Mouse (Mus musculus) C2C12 (cell line): ENCODE results near the gene Mlycd.

Source experiments
- CTCF ChIP-seq: IDR thresholded peaks from one replicate; pipeline ENCODE4 v1.5.1; 2011; ENCODE audit not compliant: control insufficient read depth, insufficient read depth, insufficient read length
- MYOD1 ChIP-seq: IDR thresholded peaks from one replicate; pipeline ENCODE4 v1.6.1; 2011; ENCODE audit warnings: low read depth; ENCODE audit not compliant: control insufficient read depth, insufficient read length

DNA sequence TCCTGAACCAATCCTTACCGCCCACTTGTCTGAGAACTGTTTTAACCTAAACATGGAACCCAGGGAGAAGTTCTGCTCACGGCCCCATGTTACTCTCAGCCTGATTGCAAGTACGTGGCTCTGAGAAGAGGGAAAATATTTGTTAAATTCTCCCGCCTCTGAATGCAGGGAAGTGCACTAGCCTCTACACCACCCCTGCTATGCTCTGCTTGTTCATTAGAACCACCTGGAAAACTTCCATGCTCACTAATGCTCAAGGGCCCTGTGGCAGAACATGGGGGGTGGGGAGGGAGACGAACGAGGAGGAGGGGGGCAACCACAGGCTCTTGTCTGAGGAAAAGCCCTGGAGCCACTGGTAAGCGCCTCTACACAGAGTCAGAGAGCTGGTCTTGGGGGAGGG, 36.5 kb upstream of the Mlycd start:
- no peak for TF ChIP-seq MYOD1
- TF ChIP-seq CTCF, result no peak
